Mouse (Mus musculus) spleen, adult 2 months (tissue): ENCODE measurements at regions not wholly inside any gene's neighbourhood (a gene's known extent, or its start where the extent isn't known, plus 50 kb on each side); places are given as distances from the start of the nearest gene placed in this dataset.

Source experiments
- CTCF ChIP-seq: fragments of 200-500 bp; IDR thresholded peaks from 2 replicates; pipeline ENCODE4 v1.5.1; 2011; ENCODE audit warnings: mild to moderate bottlenecking, inconsistent platforms; ENCODE audit not compliant: insufficient read depth, insufficient read length, insufficient replicate concordance; ENCODE audit errors: extremely low read depth
- POLR2A ChIP-seq: fragments of 200-500 bp; IDR thresholded peaks from 2 replicates; pipeline ENCODE4 v1.6.1; 2011; ENCODE audit warnings: low read depth, low read length, inconsistent platforms

DNA sequence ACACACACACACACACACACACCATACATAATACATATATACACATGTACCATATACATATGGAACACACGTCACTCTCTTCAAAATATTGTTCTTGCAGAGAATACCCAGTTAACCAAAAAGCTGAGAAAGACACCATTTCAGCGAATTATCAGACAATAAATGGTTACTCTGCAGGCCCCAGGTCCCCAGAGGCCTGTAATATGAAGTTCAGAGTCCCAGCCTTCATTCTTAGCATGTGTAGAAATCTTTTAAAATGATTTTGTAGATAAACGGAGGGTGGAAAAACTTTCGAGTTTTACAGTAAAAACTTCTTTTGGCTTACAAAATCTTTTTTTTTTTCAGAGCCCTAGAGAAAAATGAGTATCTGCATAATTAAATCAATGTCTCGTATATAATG is 58.7 kb upstream of the Sash1 start:
- no peak for TF ChIP-seq CTCF
- TF ChIP-seq POLR2A, result no peak
